Mouse (Mus musculus) urinary bladder, postnatal 10 days (tissue): Measurements from ENCODE around the gene Ppp1r12b.
"Not testable (repeated sequence)": the region's sequence is repeated elsewhere in the genome, so short reads cannot be mapped to it uniquely, and the experiment has no call there.

Source experiments
- DNase-seq: peaks from one replicate; pipeline ENCODE4 v3.0.0; 2022; ENCODE audit warnings: low spot score

Ppp1r12b gene

DNA sequence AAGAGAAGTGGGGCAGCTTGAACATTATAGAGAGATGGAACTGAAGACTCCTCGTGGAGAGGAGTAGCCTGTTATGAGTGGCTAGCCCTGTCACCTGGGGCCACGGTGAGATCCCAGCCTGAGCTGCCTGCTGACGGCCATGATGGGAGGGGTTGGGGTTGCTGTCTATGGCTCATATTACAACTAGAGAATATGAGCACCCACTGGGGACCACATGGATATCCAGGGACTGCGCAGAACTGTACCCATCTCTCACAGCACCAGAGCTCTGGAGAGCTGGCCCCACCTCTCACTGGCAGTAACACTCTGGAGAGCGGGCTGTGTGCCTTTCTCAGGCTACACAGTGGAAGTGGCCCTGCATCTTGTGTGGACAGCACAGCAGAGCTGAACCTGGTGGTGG lies 104.5 kb downstream of the Ppp1r12b start:
- DNase-seq: no peak

DNA sequence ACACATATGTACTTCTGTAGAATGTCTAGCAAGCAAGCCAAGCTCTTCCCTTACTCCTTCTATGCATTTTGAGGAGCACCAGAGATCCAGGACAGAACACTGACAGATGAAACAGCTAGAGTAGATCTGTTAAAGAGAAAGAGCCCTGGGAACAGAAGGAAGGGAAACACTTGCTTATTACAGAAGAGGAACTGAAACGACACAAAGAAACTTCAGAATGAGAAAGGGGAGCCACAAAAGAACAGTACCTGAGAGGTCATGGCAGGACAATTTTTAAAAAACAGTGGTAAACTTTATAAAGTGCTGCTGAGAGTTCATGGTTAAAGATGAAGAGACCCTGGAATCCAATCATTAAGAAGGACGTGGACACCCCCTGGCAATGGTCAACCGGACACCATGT lies 105.4 kb downstream of the Ppp1r12b start:
- no peak for DNase-seq

- no peak for DNase-seq
Observed at GRCm38 (mm10) chr1:134847851-134848250, 107.9 kb downstream of the Ppp1r12b start.

GRCm38 (mm10) chr1:134846295-134846988 lies 109.3 kb downstream of the Ppp1r12b start:
- no peak for DNase-seq

- no peak for DNase-seq
Observed at GRCm38 (mm10) chr1:134843369-134843768, 112.4 kb downstream of the Ppp1r12b start.

GRCm38 (mm10) chr1:134836909-134837480 lies 118.7 kb downstream of the Ppp1r12b start:
- DNase-seq: no peak

- DNase-seq: not testable (repeated sequence)
Observed at GRCm38 (mm10) chr1:134830881-134831280, 124.9 kb downstream of the Ppp1r12b start.

- DNase-seq: no peak
Observed at GRCm38 (mm10) chr1:134829635-134830034, 126.1 kb downstream of the Ppp1r12b start.

DNA sequence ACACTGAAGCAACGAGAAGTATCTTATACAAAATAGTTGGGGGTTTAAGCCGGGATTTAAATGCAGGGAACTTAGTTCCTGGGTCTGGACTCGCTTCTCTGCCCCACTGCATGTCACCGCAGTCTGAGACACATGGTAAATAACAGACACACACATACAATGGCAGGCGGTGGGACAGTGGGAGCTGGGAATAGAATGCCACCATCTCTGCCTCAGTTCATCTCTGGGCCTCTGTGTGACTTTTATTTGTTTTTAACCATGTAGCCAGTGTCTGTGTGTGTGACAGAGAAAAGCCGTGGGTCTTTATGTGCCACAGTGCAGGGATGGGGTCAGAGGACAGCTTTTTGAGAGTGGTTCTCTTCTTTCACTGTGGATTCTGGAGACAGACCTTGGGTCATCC lies 130.8 kb downstream of the Ppp1r12b start:
- no peak for DNase-seq

DNA sequence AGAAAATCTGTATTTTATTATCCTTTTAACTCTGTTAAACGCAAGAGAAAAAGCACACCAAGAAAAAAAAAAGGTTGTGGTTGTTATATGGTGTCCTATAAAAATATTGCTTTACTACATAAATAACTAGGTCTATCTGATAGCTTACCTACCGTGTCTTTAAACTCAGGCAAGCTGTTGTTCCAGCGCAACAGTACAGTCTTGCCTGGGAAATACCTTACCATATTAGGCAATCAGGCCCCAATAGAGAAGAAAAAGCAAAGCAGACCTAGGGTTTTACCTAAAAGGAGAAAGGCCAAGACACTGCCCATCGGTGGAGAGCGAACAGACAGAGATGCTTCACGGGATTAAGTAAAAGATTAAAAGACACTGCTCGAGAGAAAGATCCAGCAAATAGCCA lies 131.9 kb downstream of the Ppp1r12b start:
- no peak for DNase-seq

- DNase-seq: no peak
Observed at GRCm38 (mm10) chr1:134823323-134823722, 132.4 kb downstream of the Ppp1r12b start.

DNA sequence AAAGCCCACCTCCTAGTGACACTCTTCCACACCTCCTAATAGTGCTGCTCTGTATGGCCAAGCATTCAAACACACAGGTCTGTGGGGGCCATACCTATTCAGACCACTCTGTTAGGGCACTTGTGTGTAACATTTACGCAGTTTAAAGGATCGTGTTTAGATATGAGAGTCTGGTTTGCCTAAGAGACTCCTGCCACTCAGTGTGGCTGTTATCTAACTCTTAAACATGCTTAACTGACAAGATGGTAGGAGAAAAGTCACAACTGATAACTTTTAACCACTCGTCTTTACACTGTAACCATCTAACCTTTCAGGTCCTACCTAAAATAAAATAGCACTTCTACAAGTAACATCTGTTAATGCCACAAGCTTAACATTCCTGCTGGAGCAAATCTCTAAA lies 134.9 kb downstream of the Ppp1r12b start:
- DNase-seq: no peak

DNA sequence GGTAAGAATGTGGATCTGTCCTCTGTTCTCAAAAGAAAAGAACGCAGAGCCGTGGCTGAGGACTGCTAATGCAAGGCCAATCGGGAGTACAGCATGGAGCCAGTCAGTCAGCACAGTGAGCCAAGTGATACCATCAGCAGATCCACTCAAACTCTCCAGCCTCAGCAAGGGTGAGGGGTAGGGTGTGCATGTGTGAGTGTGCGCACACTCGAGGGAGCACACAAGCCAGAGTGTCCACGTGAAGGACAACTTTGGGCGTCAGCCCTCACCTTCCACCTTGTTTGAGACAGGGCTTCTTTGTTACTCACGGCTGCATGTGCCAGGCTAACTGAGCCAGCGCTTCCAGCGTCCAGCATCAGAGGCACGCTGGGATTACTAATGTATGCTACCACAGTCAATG lies 136.5 kb downstream of the Ppp1r12b start:
- DNase-seq: no peak

DNA sequence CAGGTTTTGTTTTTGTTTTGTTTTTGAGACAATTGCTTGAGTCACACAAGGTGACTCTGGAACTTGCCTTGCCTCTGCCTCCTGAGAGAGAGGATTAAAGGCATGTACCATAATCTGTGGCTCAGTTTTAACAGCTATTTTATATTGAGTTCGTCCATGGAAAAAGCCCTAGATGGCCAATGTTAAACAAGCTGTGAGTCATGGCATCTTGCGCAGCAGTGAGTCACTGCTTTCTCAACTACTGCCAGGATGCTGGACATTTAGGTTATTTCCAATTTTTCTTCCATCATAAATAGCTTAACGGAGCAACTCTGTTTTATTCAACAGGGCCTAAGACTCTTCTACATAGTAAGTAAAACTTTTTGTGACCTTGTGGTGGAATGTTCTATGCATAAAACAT lies 137.0 kb downstream of the Ppp1r12b start:
- no peak for DNase-seq

- no peak for DNase-seq
Observed at GRCm38 (mm10) chr1:134817916-134818595, 137.7 kb downstream of the Ppp1r12b start.

- DNase-seq: no peak
Observed at GRCm38 (mm10) chr1:134817120-134817519, 138.6 kb downstream of the Ppp1r12b start.

- DNase-seq: no peak
Observed at GRCm38 (mm10) chr1:134816617-134817016, 139.1 kb downstream of the Ppp1r12b start.

- no peak for DNase-seq
Observed at GRCm38 (mm10) chr1:134815748-134816147, 140.0 kb downstream of the Ppp1r12b start.

- no peak for DNase-seq
Observed at GRCm38 (mm10) chr1:134805471-134805870, 150.3 kb downstream of the Ppp1r12b start.

GRCm38 (mm10) chr1:134804373-134804772 lies 151.4 kb downstream of the Ppp1r12b start:
- no peak for DNase-seq

GRCm38 (mm10) chr1:134803286-134804117 lies 152.2 kb downstream of the Ppp1r12b start:
- peak; percentile 27 for DNase-seq

DNA sequence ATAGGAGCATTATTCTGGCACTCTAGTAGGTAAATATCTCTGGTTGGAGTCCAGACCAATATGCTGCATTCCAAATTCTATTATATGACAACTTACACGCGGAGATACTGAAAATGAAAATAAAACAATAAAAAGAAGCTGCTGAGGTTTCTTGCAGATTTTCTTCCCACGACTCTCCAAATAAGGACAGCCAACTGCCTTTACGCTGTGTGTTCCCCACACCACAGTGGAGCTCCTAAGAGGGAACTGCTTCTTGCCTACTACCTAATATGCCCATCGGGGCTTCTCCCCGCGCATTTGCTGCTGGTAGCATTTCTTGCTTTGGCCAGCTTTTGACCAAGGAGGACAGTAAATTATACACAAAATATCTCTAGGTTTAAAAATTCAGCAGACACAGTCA lies 154.0 kb downstream of the Ppp1r12b start:
- no peak for DNase-seq
